Mouse (Mus musculus) embryonic facial prominence, embryonic 14.5 days (tissue): Measurements from ENCODE around the gene Map3k14. TPM values are rescaled to one million over a fixed set of nuclear protein-coding genes. Genes with fewer than 3 reads are reported as not detected.

Source experiments
- ATAC-seq: fragments of 200-750 bp; cut with Nextera tagmentation; 2 replicates; pipeline ENCODE4 v1.8.0; 2017; ENCODE audit warnings: low read depth, moderate number of reproducible peaks, moderate TSS enrichment
- DNase-seq: peaks from one replicate; pipeline ENCODE4 v3.0.0-alpha.2; 2015; ENCODE audit warnings: low spot score
- H3K27ac ChIP-seq: fragments of 300-500 bp; sonication (generic); replicated peaks from 2 replicates; pipeline ENCODE4 v1.5.1; 2014; ENCODE audit warnings: low read depth, mild to moderate bottlenecking, low read length, moderate library complexity
- H3K27me3 ChIP-seq: fragments of 300-500 bp; sonication (generic); replicated peaks from 2 replicates; pipeline ENCODE4 v1.6.1; 2014; ENCODE audit warnings: low read length; ENCODE audit not compliant: control insufficient read depth, insufficient read depth
- H3K36me3 ChIP-seq: fragments of 300-500 bp; sonication (generic); 2 replicates; pipeline ENCODE4 v1.6.1; 2014; ENCODE audit warnings: low read length, mixed read lengths; ENCODE audit not compliant: control insufficient read depth, insufficient read depth
- H3K4me1 ChIP-seq: fragments of 300-500 bp; sonication (generic); 2 replicates; pipeline ENCODE4 v1.6.1; 2014; ENCODE audit warnings: antibody characterized with exemption, low read length; ENCODE audit not compliant: control insufficient read depth, insufficient read depth
- H3K4me2 ChIP-seq: fragments of 300-500 bp; sonication (generic); 2 replicates; pipeline ENCODE4 v1.6.1; 2014; ENCODE audit warnings: low read depth, mild to moderate bottlenecking, low read length, moderate library complexity, mixed read lengths
- H3K4me3 ChIP-seq: fragments of 300-500 bp; sonication (generic); 2 replicates; pipeline ENCODE4 v1.5.1; 2014; ENCODE audit warnings: low read depth, mild to moderate bottlenecking, low read length
- H3K9ac ChIP-seq: fragments of 300-500 bp; sonication (generic); 2 replicates; pipeline ENCODE4 v1.6.1; 2014; ENCODE audit warnings: low read depth, mild to moderate bottlenecking, low read length, moderate library complexity, mixed read lengths
- H3K9me3 ChIP-seq: fragments of 300-500 bp; sonication (generic); 2 replicates; pipeline ENCODE4 v1.6.1; 2016; ENCODE audit warnings: low read length; ENCODE audit not compliant: control insufficient read depth
- WGBS: fragments of 180-500 bp; shearing (Covaris S2); extraction: QIAGEN DNeasy Blood & Tissue Kit; methylation state at CpG from one replicate; pipeline ENCODE4 v1.1.7; 2014; 5-methylcytosine and 5-hydroxymethylcytosine counted together
- polyA plus RNA-seq: library from polyadenylated mRNA; unstranded; fragments of >200 nt; fragmentation: Nextera tagmentation; extraction: Ambion mirVana; gene quantifications from 2 replicates; pipeline ENCODE4 v1.2.1, GENCODE M21; 2014

Gene Map3k14
- polyA plus RNA-seq: 4.6 and 5.1 TPM in 2 replicates

DNA sequence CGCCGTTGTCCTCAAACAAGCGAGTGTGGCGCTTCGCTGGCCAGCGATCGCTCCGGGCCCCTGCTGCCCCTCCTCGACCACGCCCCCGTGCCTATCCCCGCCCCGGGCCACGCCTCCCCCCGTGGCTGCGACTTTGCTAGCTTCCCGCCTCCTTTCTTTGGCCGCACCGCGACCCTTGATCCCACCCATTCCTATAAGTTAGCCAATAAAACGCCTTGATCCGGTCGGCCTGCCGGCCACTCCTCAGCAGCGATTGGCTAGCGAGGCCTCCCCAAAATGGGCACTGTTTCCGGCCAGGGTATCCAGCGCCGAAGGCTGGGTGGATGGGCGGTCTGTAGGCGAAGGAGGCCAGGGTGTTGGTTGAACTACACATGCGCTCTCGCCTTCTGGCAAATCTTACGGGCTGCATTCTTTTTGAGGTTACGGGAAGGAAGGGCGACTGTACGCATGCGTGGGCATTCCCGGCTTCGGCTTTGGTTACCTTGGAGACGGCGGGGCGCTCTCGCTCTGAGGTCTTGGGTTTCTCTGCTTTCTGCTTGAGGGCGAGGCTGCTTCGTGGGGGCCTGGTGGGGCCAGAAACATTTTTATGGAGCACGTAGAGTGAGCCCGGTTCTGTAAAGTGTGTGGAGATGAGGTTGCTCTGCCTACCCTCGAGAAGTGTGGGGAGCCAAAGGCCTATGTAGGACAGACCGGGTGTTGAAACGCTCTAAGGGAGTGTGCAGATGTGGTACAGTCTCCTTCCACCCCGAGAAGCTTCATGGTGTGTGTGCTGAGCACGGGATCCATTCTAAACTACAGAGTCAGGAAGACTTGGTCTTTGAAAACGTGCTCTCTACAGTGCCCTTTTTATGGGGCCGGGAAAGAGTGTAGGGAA lies at the start of gene Map3k14:
TSS of gene Map3k14 (minus strand) at position 127 of the 874 bp plus-strand sequence.
- peak within 1 kb of the TSS; percentile 81 for H3K9ac ChIP-seq
- peak within 1 kb of the TSS; percentile 90 for H3K4me2 ChIP-seq
- H3K36me3 ChIP-seq: no peaks in the 10 kb centered on the region
- DNase-seq (peak; percentile 100), ATAC-seq (peak; percentile 100)
- H3K4me3 ChIP-seq: peak within 1 kb of the TSS; percentile 68
- H3K27ac ChIP-seq: peak within 1 kb of the TSS; percentile 90
- H3K9me3 ChIP-seq: no peaks in the 10 kb centered on the region
- no peaks in the 10 kb centered on the region for H3K27me3 ChIP-seq
- peaks cover 40% of the 10 kb centered on the region for H3K4me1 ChIP-seq
- WGBS: under 1% methylated on average over 33 of the region's 55 CpGs

GRCm38 (mm10) chr11:103315379-103315778 lies 48.1 kb upstream of the Map3k14 start:
- 74% methylated on average over 5 of the region's 5 CpGs for WGBS
- H3K9ac ChIP-seq: no peak overlapping the region
- H3K4me3 ChIP-seq: no peak overlapping the region
- H3K36me3 ChIP-seq: no peaks in the 10 kb centered on the region
- H3K4me2 ChIP-seq: no peak overlapping the region
- H3K4me1 ChIP-seq: peaks cover 12% of the 10 kb centered on the region
- H3K27me3 ChIP-seq: no peaks in the 10 kb centered on the region
- no peaks in the 10 kb centered on the region for H3K9me3 ChIP-seq
- DNase-seq (no peak), ATAC-seq (no peak)
- H3K27ac ChIP-seq: no peak overlapping the region

DNA sequence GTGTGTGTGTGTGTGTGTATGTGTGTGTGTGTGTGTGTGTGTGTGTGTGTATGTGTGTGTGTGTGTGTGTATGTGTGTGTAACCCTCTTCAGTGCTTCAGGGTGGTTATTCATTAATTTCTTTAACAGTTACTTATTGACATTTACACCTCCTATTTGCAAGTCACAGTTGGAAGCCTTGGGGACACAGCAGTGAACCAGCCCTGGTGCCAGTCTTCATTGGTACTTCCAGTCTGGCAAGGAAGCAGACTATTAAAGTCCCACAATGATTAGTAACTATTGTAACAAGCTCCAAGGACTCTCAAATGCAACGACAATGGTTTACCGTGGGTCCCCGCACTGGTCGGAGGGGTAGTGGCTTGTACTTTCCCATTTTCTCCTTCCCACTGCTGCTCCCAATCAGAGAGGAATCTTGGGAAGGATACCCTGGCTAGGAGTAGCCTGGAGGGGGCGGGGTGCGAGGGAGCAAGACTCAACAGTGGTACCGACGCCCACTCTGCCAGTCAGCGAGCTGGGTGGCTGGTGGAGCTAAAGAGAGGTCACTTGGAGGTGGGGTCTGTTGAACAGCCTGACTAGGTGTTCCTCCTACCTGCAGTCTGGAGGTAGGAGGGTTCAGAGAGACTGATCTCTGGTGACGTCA lies 47.6 kb upstream of the Map3k14 start:
- H3K36me3 ChIP-seq: no peaks in the 10 kb centered on the region
- H3K4me2 ChIP-seq: no peak overlapping the region
- no peaks in the 10 kb centered on the region for H3K27me3 ChIP-seq
- no peaks in the 10 kb centered on the region for H3K9me3 ChIP-seq
- no peak for ATAC-seq
- peaks cover 12% of the 10 kb centered on the region for H3K4me1 ChIP-seq
- H3K27ac ChIP-seq: no peak overlapping the region
- H3K4me3 ChIP-seq: no peak overlapping the region
- WGBS: 77% methylated on average over 10 of the region's 10 CpGs
- no peak for DNase-seq
- H3K9ac ChIP-seq: no peak overlapping the region

GRCm38 (mm10) chr11:103313542-103313941 lies 46.3 kb upstream of the Map3k14 start:
- WGBS: 81% methylated on average over 6 of the region's 6 CpGs
- Histone ChIP-seq H3K4me1 (peaks cover 12% of the 10 kb centered on the region), H3K9me3 (no peaks in the 10 kb centered on the region), H3K4me2 (no peak overlapping the region), H3K27ac (no peak overlapping the region), H3K36me3 (no peaks in the 10 kb centered on the region), H3K27me3 (no peaks in the 10 kb centered on the region), H3K9ac (no peak overlapping the region), H3K4me3 (no peak overlapping the region)
- DNase-seq: no peak
- ATAC-seq: no peak

DNA sequence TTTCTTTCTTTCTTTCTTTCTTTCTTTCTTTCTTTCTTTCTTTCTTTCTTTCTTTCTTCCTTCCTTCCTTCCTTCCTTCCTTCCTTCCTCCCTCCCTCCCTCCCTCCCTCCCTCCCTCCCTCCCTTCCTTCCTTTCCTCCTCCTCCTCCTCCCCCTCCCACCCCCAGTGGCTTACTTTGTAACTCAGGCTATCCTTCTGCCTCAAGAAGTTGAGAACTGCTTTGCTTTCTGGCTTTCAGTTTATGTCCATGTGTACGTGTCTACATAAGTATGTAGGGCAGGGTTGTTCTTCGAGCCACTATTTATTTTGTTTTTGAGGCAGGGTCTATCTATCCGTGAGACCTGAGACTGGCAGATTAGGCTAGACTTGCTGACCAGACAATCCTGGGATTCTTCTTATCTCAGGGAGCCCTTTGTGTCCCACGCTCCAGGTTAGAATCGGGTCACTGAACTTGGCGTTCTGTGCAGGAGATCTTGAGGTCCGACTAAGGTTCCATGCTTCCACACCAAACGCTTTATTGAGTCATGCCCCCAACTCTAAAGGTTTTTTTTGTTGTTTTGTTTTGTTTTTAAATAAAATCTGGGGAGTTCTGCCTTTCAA lies 45.5 kb upstream of the Map3k14 start:
- Histone ChIP-seq H3K9ac (no peak overlapping the region), H3K9me3 (no peaks in the 10 kb centered on the region), H3K27ac (peak overlapping the region; percentile 89), H3K36me3 (no peaks in the 10 kb centered on the region), H3K4me1 (peaks cover 12% of the 10 kb centered on the region), H3K27me3 (no peaks in the 10 kb centered on the region), H3K4me2 (peak overlapping the region; percentile 80), H3K4me3 (peak overlapping the region; percentile 39; the same call in 1 of the 2 replicates)
- no peak for DNase-seq
- no peak for ATAC-seq
- WGBS: 39% methylated on average over 8 of the region's 8 CpGs

- Histone ChIP-seq H3K9me3 (no peaks in the 10 kb centered on the region), H3K27me3 (no peaks in the 10 kb centered on the region), H3K4me1 (peaks cover 12% of the 10 kb centered on the region), H3K4me3 (peak overlapping the region; percentile 39), H3K27ac (peak overlapping the region; percentile 89), H3K36me3 (no peaks in the 10 kb centered on the region), H3K9ac (peak overlapping the region; percentile 65), H3K4me2 (peak overlapping the region; percentile 80)
- DNase-seq: peak; percentile 73
- ATAC-seq: peak; percentile 83
- under 1% methylated on average over 19 of the region's 30 CpGs for WGBS
These were observed 44.8 kb upstream of the Map3k14 start for GRCm38 (mm10) chr11:103311960-103312611.

DNA sequence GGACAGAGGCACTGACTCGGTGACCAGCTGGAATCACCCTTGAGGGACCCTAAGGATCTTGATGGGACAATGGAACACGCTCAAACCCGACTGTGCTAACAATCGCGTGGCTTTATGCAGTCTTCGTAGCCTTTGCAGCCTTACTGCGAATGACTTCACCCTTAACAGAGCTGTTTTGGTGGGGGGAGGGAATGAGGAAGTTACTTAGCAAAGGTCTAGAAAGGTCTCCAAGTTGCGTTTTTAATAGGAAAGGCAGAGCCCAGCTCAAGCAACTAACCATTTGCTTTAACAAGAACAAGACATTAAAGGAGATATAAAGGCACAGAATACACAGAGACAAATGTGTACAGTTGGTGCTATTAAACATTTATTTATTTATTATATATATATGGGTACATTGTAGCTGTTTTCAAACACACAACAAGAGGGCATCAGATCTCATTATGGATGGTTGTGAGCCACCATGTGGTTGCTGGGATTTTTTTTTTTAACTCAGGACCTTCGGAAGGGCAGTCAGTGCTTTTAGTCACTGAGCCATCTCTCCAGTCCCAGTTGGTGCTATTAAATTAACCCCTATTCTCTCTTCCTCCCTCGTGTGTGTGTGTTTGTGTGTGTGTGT lies 42.8 kb upstream of the Map3k14 start:
- no peak for ATAC-seq
- Histone ChIP-seq H3K4me1 (peaks cover 15% of the 10 kb centered on the region), H3K4me3 (no peak overlapping the region), H3K27ac (no peak overlapping the region), H3K9ac (no peak overlapping the region), H3K4me2 (no peak overlapping the region), H3K9me3 (no peaks in the 10 kb centered on the region), H3K36me3 (no peaks in the 10 kb centered on the region), H3K27me3 (no peaks in the 10 kb centered on the region)
- no peak for DNase-seq
- WGBS: 75% methylated on average over 10 of the region's 10 CpGs

- DNase-seq (no peak), ATAC-seq (no peak)
- no peaks in the 10 kb centered on the region for H3K36me3 ChIP-seq
- H3K4me2 ChIP-seq: no peak overlapping the region
- peaks cover 13% of the 10 kb centered on the region for H3K4me1 ChIP-seq
- no peak overlapping the region for H3K27ac ChIP-seq
- 64% methylated on average over 8 of the region's 8 CpGs for WGBS
- no peak overlapping the region for H3K9ac ChIP-seq
- no peaks in the 10 kb centered on the region for H3K9me3 ChIP-seq
- no peaks in the 10 kb centered on the region for H3K27me3 ChIP-seq
- H3K4me3 ChIP-seq: no peak overlapping the region
These were observed 40.6 kb upstream of the Map3k14 start for GRCm38 (mm10) chr11:103307910-103308309.
